Mouse (Mus musculus) left cerebral cortex, adult 8-10 months (tissue): ENCODE measurements around the gene Adk. TPM values are rescaled to one million over a fixed set of nuclear protein-coding genes. Genes with fewer than 3 reads are reported as not detected.

Experiments
- DNase-seq, 2 experiments: peaks; one replicate each; pipeline ENCODE4 v3.0.0; 2022; ENCODE audit warnings: low spot score in 2 of 2
- total RNA-seq, 4 experiments: library from RNA; stranded (reverse); gene quantifications; 2 replicates each; pipeline ENCODE4 v1.2.4; 2022

Adk gene
- total RNA-seq, 4 experiments from 2014 or later = 76.2 to 82.1 (median 79.9) TPM

DNA sequence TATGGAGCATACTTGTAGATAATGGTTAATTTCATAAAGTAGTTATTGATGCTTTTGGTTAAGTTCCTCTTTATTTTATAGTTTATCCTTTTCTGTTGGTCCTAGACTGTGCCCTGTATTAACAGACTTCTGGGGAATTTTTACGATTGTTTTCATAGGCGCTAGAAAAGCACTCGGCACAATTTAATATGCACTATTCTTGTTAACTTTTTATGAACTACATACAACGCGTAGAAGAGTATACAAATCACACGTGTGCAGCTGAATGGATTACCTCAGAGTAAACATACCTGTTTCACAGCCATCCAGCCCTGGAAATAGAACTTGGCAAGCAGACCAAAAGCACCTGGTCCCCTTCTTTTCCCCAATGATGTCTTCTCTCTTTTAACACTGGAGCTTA is 99.7 kb downstream of the Adk start:
- DNase-seq = no peak

DNA sequence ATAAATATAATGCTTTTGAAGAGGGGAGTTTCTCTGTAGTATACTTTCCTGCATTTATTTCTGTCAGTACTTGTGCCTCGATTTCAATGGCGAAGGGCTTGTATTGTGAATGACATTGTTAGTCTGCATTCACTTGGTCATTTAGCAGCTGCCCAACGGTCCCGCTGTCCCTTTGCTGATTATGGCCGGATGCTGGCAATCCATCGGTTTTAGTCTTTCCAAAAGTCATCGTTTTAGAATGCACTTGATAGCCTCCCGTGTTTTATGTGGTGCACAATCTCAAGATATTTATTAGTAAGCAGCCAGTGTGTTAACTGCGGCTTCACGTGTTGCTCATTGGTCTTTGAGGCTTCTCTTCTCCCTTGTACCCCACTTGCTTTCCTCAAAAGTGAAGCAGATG is 113.3 kb downstream of the Adk start:
- no peak for DNase-seq

- DNase-seq = no peak
Observed at GRCm38 (mm10) chr14:21166114-21166513, 113.7 kb downstream of the Adk start.

GRCm38 (mm10) chr14:21173973-21174745 is 121.8 kb downstream of the Adk start:
- DNase-seq = no peak

DNA sequence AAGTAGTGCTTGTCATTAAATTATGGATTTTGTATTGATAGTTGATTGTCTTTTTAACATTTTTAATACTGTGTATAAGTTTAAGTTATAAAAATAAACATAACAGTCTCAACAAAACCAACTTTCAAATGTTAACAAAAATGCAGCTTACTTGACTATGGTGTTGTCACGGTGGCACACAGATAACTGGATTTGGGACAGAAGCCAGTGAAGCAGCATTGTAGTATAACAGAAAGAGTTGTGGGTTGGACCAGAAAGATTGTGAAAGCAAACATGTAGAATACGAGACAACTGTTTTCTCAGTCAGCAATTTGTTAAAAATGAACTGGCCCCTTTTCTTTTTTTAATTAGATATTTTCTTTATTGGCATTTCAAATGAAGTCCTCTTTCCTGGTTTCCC is 122.4 kb downstream of the Adk start:
- no peak for DNase-seq

- no peak for DNase-seq
Observed at GRCm38 (mm10) chr14:21177781-21178180, 125.4 kb downstream of the Adk start.

GRCm38 (mm10) chr14:21178356-21178755 is 126.0 kb downstream of the Adk start:
- DNase-seq = no peak

GRCm38 (mm10) chr14:21181053-21181452 is 128.7 kb downstream of the Adk start:
- no peak for DNase-seq

DNA sequence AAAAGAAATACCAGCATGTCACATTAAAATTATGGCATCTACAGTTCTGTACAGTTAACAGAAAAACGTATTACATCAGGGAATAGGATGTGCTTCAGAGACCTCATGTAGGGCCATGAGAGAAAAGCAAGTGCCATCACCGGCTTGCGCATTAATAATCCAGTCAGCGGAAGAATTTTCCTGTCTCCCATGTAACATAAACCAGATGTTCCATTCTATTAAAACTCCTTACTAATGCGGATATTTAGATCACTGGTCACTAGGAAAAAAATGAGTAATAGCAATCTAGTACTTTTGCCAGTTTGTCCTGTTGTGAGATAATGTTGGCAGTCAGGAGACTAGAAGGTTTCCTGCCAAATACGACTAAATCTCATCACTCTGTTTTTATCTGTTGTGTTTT is 139.6 kb downstream of the Adk start:
- no peak for DNase-seq

GRCm38 (mm10) chr14:21192749-21193148 is 140.4 kb downstream of the Adk start:
- no peak for DNase-seq

GRCm38 (mm10) chr14:21194336-21194735 is 142.0 kb downstream of the Adk start:
- no peak for DNase-seq

DNA sequence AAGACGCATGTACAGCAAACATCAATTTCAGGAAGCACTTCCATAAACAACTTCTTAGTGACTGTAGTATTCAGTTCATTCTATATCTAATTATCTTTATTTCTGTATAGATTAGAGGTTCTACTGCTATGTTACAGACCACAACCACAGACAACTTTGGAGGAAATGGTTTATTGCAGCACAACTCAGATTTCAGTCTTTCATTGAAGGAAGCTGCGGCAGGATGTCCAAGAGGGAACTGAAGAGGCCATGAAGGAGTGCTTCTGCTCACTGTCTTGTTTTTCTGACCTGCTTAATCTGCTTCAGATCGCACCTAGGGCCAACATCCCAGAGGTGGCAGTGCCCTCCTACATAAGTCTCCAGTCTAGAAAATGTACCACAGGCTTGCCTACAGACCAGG is 148.5 kb downstream of the Adk start:
- DNase-seq = no peak

GRCm38 (mm10) chr14:21206472-21206871 is 154.1 kb downstream of the Adk start:
- no peak for DNase-seq

DNA sequence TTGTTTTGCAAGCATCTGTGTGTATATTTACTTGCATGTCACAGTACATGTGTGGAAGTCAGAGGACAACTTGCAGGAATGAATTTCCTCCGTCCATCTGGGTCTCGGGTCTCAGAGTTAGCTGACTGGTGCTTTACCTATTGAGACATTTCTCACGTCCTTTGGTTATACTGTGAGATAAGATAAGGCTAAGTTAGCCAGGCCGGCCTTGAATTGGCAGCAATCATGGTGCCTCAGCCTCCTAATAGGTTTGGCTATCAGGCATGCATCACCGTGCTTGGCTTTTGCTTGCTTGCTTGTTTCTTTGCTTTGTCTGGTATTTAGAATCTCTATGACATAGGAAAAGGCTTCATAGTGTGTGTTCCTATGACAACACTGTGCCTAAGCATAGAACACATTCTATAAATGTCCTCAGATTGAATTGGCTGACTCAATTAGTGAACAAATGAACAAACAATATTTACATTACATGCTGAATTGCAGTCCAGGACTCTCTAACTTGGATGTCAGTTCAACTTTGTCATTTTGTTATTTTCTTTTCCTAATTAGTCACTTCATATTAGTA is 169.3 kb downstream of the Adk start:
- DNase-seq = no peak

DNA sequence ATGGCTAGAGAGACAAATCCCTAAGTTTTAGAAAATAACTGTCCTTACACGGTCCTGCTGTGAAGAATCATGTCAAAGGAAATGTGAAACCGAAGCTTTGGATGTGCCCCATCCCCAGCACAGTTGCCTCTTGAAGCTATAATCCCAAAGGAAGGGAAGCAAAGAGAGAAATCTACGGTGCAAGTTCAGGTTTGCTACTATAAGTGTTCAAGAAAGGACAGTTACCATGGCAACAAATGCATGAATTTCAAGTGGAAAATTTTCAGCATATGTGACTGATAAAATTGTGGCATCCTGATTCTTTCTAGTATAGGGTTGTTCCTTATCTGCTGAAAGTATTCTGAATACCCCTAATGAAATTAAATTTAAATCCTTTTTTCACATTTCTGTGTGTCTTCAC is 169.8 kb downstream of the Adk start:
- DNase-seq = no peak

DNA sequence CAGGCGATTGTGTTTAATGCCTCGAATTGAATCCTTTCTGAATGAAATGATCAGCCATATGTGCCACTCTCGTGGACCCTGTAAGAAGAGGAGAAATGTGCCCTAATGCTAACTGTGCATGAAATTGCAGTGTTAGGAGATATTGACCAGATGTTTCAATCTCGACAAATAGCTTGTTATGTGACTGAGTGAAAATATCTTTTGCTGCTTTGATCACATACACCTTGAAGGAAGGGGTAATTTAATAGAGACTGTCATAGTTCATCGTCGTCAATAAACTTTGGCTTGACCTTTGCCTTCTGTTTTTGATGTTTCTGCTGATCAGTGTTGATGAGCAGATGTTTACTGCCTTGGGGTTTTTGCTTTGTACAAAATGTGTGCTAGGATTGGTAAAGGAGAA is 171.1 kb downstream of the Adk start:
- DNase-seq = no peak

DNA sequence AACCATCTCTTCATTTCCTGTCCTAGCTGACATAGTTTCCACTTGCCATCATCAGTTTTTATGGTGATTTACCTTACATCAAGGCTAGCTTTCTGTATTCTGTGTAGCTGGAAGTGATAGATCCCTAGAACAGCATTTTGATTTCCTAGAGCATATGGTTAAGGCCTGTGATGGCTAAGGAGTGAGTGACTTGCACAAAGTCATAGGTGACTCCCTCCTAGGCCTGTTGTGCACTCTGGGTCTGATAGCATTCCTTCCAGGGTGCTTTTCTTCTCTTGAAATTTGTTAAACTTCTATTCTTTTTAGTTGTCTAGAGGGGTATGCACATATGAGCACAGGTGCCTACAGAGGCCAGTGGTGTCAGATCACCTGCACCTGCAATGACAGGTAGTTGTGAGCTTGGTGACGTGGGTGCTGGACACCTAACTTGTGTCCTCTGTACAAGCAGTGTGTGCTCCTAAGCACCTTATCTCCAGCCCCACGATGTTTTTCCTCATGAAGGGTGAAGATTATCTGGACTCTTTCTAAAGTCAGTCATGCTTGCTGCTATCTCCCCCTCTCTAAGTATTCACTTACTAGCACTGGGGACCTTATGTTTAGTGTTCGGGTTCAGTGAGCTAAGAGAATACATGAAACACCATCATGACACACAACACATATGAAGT is 171.7 kb downstream of the Adk start:
- no peak for DNase-seq

- no peak for DNase-seq
Observed at GRCm38 (mm10) chr14:21237051-21237450, 184.7 kb downstream of the Adk start.

GRCm38 (mm10) chr14:21241105-21241504 is 188.7 kb downstream of the Adk start:
- DNase-seq = no peak

- no peak for DNase-seq
Observed at GRCm38 (mm10) chr14:21251386-21251785, 199.0 kb downstream of the Adk start.

GRCm38 (mm10) chr14:21252326-21252886 is 200.0 kb downstream of the Adk start:
- peak in 1 of 2 experiments; percentile 59 for DNase-seq

GRCm38 (mm10) chr14:21253321-21253992 is 201.1 kb downstream of the Adk start:
- DNase-seq = no peak
